Mouse (Mus musculus): ENCODE data around the gene H6pd. TPM values are rescaled to one million over a fixed set of nuclear protein-coding genes. Genes with fewer than 3 reads are reported as not detected.
"Not testable (repeated sequence)": the region's sequence is repeated elsewhere in the genome, so short reads cannot be mapped to it uniquely, and the experiment has no call there.

The H6pd gene
- polyA plus RNA-seq (2016; fragmentation: Nextera tagmentation; extraction: Ambion mirVana): 4.5 and 5.6 TPM in 2 replicates

GRCm38 (mm10) chr4:150008853-150009586, at the start of gene H6pd:
H6pd (minus strand) TSS chr4:150009023.
- Histone ChIP-seq H3K4me3 (peak within 1 kb of the TSS; percentile 75), H3K4me1 (peaks cover 27% of the 10 kb centered on the region), H3K27me3 (ENCODE audit: low read depth, poor library complexity, severe bottlenecking) (no peaks in the 10 kb centered on the region), H3K36me3 (no peaks in the 10 kb centered on the region), H3K9me3 (replicated peaks) (no peaks in the 10 kb centered on the region), H3K27ac (peak within 1 kb of the TSS; percentile 97)
- peak; percentile 92 for DNase-seq (ENCODE audit: low spot score)
- 5% methylated on average over 52 of the region's 52 CpGs for WGBS

- 94% methylated on average over 12 of the region's 12 CpGs for WGBS
- DNase-seq (ENCODE audit: low spot score): no peak
- Histone ChIP-seq H3K36me3 (no peaks in the 10 kb centered on the region), H3K9me3 (replicated peaks) (no peaks in the 10 kb centered on the region), H3K4me1 (peaks cover 17% of the 10 kb centered on the region), H3K27ac (no peak overlapping the region), H3K4me3 (no peak overlapping the region), H3K27me3 (ENCODE audit: low read depth, poor library complexity, severe bottlenecking) (peaks cover 9% of the 10 kb centered on the region; the same call in 1 of the 2 replicates)
Observed at GRCm38 (mm10) chr4:150057722-150058121, 48.9 kb upstream of the H6pd start.

GRCm38 (mm10) chr4:150056171-150056570, 47.3 kb upstream of the H6pd start:
- Histone ChIP-seq H3K4me3 (no peak overlapping the region), H3K4me1 (peaks cover 16% of the 10 kb centered on the region)

GRCm38 (mm10) chr4:150052380-150052779, 43.6 kb upstream of the H6pd start:
- peaks cover 49% of the 10 kb centered on the region for H3K27me3 ChIP-seq (ENCODE audit: low read depth, poor library complexity, severe bottlenecking)
- WGBS: 97% methylated on average over 3 of the region's 3 CpGs
- no peak for DNase-seq (ENCODE audit: low spot score)
- H3K4me3 ChIP-seq: no peak overlapping the region
- H3K4me1 ChIP-seq: peaks cover 26% of the 10 kb centered on the region
- H3K27ac ChIP-seq: no peak overlapping the region
- H3K36me3 ChIP-seq: no peaks in the 10 kb centered on the region
- H3K9me3 ChIP-seq (replicated peaks): no peaks in the 10 kb centered on the region

More at GRCm38 (mm10) chr4:150056171-150056570, 47.3 kb upstream of the H6pd start:
- 89% methylated on average over 7 of the region's 7 CpGs for WGBS
- H3K36me3 ChIP-seq: no peaks in the 10 kb centered on the region
- H3K9me3 ChIP-seq (replicated peaks): no peaks in the 10 kb centered on the region
- no peak for DNase-seq (ENCODE audit: low spot score)
- H3K27ac ChIP-seq: no peak overlapping the region
- peaks cover 11% of the 10 kb centered on the region for H3K27me3 ChIP-seq (ENCODE audit: low read depth, poor library complexity, severe bottlenecking)

GRCm38 (mm10) chr4:150051514-150051913, 42.7 kb upstream of the H6pd start:
- DNase-seq (ENCODE audit: low spot score): no peak
- H3K27me3 ChIP-seq (ENCODE audit: low read depth, poor library complexity, severe bottlenecking): peaks cover 57% of the 10 kb centered on the region
- no peaks in the 10 kb centered on the region for H3K36me3 ChIP-seq
- no peak overlapping the region for H3K27ac ChIP-seq
- WGBS: 70% methylated on average over 8 of the region's 8 CpGs
- no peak overlapping the region for H3K4me3 ChIP-seq
- peaks cover 27% of the 10 kb centered on the region for H3K4me1 ChIP-seq
- H3K9me3 ChIP-seq (replicated peaks): no peaks in the 10 kb centered on the region

GRCm38 (mm10) chr4:150049564-150050226, 40.9 kb upstream of the H6pd start:
- Histone ChIP-seq H3K4me3 (peak overlapping the region; percentile 58; the same call in 1 of the 2 replicates), H3K9me3 (replicated peaks) (no peaks in the 10 kb centered on the region), H3K27ac (no peak overlapping the region; the same call in 1 of the 2 replicates), H3K36me3 (no peaks in the 10 kb centered on the region), H3K4me1 (peaks cover 27% of the 10 kb centered on the region), H3K27me3 (ENCODE audit: low read depth, poor library complexity, severe bottlenecking) (peaks cover 73% of the 10 kb centered on the region)
- WGBS: 14% methylated on average over 13 of the region's 13 CpGs
- DNase-seq (ENCODE audit: low spot score): no peak

- Histone ChIP-seq H3K9me3 (replicated peaks) (no peaks in the 10 kb centered on the region), H3K4me3 (peak overlapping the region; percentile 58), H3K27me3 (ENCODE audit: low read depth, poor library complexity, severe bottlenecking) (peaks cover 77% of the 10 kb centered on the region), H3K4me1 (peaks cover 27% of the 10 kb centered on the region), H3K36me3 (no peaks in the 10 kb centered on the region), H3K27ac (peak overlapping the region; percentile 70)
- 11% methylated on average over 15 of the region's 15 CpGs for WGBS
- DNase-seq (ENCODE audit: low spot score): peak; percentile 69
Observed at GRCm38 (mm10) chr4:150049157-150049513, 40.3 kb upstream of the H6pd start.

- 1% methylated on average over 49 of the region's 49 CpGs for WGBS
- no peaks in the 10 kb centered on the region for H3K36me3 ChIP-seq
- H3K27me3 ChIP-seq (ENCODE audit: low read depth, poor library complexity, severe bottlenecking): peaks cover 77% of the 10 kb centered on the region
- no peak for DNase-seq (ENCODE audit: low spot score)
- peak overlapping the region; percentile 58 for H3K4me3 ChIP-seq
- no peaks in the 10 kb centered on the region for H3K9me3 ChIP-seq (replicated peaks)
- peaks cover 27% of the 10 kb centered on the region for H3K4me1 ChIP-seq
- H3K27ac ChIP-seq: peak overlapping the region; percentile 70
Observed at GRCm38 (mm10) chr4:150048478-150049156, 39.8 kb upstream of the H6pd start.

- WGBS: under 1% methylated on average over 20 of the region's 20 CpGs
- H3K9me3 ChIP-seq (replicated peaks): no peaks in the 10 kb centered on the region
- peaks cover 77% of the 10 kb centered on the region for H3K27me3 ChIP-seq (ENCODE audit: low read depth, poor library complexity, severe bottlenecking)
- H3K36me3 ChIP-seq: no peaks in the 10 kb centered on the region
- H3K4me1 ChIP-seq: peaks cover 27% of the 10 kb centered on the region
- DNase-seq (ENCODE audit: low spot score): peak; percentile 66
- peak overlapping the region; percentile 58 for H3K4me3 ChIP-seq
- 0 out of 2 replicates have a peak overlapping the region, but pooled peaks have one; percentile 70 for H3K27ac ChIP-seq
Observed at GRCm38 (mm10) chr4:150048038-150048437, 39.2 kb upstream of the H6pd start.

GRCm38 (mm10) chr4:150043591-150043990, 34.8 kb upstream of the H6pd start:
- Histone ChIP-seq H3K27me3 (ENCODE audit: low read depth, poor library complexity, severe bottlenecking) (peaks cover 47% of the 10 kb centered on the region), H3K27ac (no peak overlapping the region)
- 96% methylated on average over 9 of the region's 9 CpGs for WGBS

GRCm38 (mm10) chr4:150041346-150042110, 32.7 kb upstream of the H6pd start:
- 77% methylated on average over 10 of the region's 10 CpGs for WGBS
- H3K4me1 ChIP-seq: no peaks in the 10 kb centered on the region
- no peaks in the 10 kb centered on the region for H3K9me3 ChIP-seq (replicated peaks)
- H3K36me3 ChIP-seq: no peaks in the 10 kb centered on the region
- H3K4me3 ChIP-seq: no peak overlapping the region
- peaks cover 27% of the 10 kb centered on the region for H3K27me3 ChIP-seq (ENCODE audit: low read depth, poor library complexity, severe bottlenecking)
- no peak for DNase-seq (ENCODE audit: low spot score)
- H3K27ac ChIP-seq: no peak overlapping the region

More at GRCm38 (mm10) chr4:150043591-150043990, 34.8 kb upstream of the H6pd start:
- no peak overlapping the region for H3K4me3 ChIP-seq
- H3K4me1 ChIP-seq: peaks cover 13% of the 10 kb centered on the region
- DNase-seq (ENCODE audit: low spot score): no peak
- H3K9me3 ChIP-seq (replicated peaks): no peaks in the 10 kb centered on the region
- H3K36me3 ChIP-seq: no peaks in the 10 kb centered on the region

- not testable (repeated sequence) for DNase-seq (ENCODE audit: low spot score); H3K9me3 ChIP-seq (replicated peaks); H3K27ac ChIP-seq; H3K36me3 ChIP-seq; H3K4me3 ChIP-seq; H3K4me1 ChIP-seq
- peaks cover 22% of the 10 kb centered on the region for H3K27me3 ChIP-seq (ENCODE audit: low read depth, poor library complexity, severe bottlenecking)
- 65% methylated on average over 1 of the region's 1 CpGs for WGBS
Observed at GRCm38 (mm10) chr4:150040856-150041255, 32.0 kb upstream of the H6pd start.

Measured in limb, embryonic 10.5 days (tissue).